Mouse (Mus musculus) thymus, adult 2 months (tissue): ENCODE results near the gene Mfsd4b4.

Source experiments
- CTCF ChIP-seq: fragments of 200-500 bp; IDR thresholded peaks from 2 replicates; pipeline ENCODE4 v1.5.1; 2012; ENCODE audit warnings: mild to moderate bottlenecking, control low read depth, low read length, moderate library complexity, borderline replicate concordance; ENCODE audit not compliant: control insufficient read depth, poor library complexity, insufficient read depth; ENCODE audit errors: extremely low read depth
- POLR2A ChIP-seq: fragments of 200-500 bp; IDR thresholded peaks from 2 replicates; pipeline ENCODE4 v1.6.1; 2012; ENCODE audit warnings: mild to moderate bottlenecking, low read length, control low read depth, moderate library complexity; ENCODE audit not compliant: control insufficient read depth, poor library complexity, insufficient read depth; ENCODE audit errors: extremely low read depth

GRCm38 (mm10) chr10:39926616-39927139, 27.6 kb upstream of the Mfsd4b4 start, which contains the start of gene Mfsd4b2:
- TF ChIP-seq POLR2A (no peak), CTCF (no peak)
